Mouse (Mus musculus): ENCODE measurements around the gene Pde6g. TPM values are rescaled to one million over a fixed set of nuclear protein-coding genes. Genes with fewer than 3 reads are reported as not detected.
"Not testable (repeated sequence)": the region's sequence is repeated elsewhere in the genome, so short reads cannot be mapped to it uniquely, and the experiment has no call there.

Pde6g gene
- polyA plus RNA-seq, 1 experiment from 2014 or later = 0.20 TPM

DNA sequence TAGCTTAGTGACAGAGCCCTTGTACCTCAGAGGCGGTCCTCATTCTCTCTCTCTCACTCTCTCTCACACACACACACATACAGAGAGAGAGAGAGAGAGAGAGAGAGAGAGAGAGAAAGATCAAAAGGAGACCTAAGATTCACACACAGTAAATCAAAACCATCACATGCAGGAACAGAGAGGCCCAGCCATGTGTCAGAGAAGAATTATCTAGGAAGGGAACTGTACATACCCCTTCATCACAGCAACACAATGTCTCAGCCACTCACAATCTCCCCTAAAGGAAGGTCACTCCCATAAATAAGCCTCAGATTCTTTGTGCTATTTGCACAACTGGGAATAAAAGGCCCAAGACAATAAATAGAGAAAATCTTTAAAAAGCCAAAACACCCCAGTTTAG lies 34.7 kb downstream of the Pde6g start:
- H3K4me1 ChIP-seq (ENCODE audit: control insufficient read depth, insufficient read depth, low read length) = peaks cover 17% of the 10 kb centered on the region; the same call in 1 of the 2 replicates
- no peak overlapping the region for H3K4me3 ChIP-seq (ENCODE audit: low read length)
- no peaks in the 10 kb centered on the region for H3K9me3 ChIP-seq (ENCODE audit: control insufficient read depth, low read length)
- H3K36me3 ChIP-seq (ENCODE audit: control insufficient read depth, insufficient read depth, low read length) = peaks cover 73% of the 10 kb centered on the region
- H3K9ac ChIP-seq (ENCODE audit: low read depth, low read length) = no peak overlapping the region
- no peak overlapping the region for H3K4me2 ChIP-seq (replicated peaks; ENCODE audit: low read depth, low read length)
- no peaks in the 10 kb centered on the region for H3K27me3 ChIP-seq (ENCODE audit: control insufficient read depth, insufficient read depth, low read length)
- ATAC-seq (ENCODE audit: low FRiP score, low TSS enrichment) = no peak
- 89% methylated on average over 1 of the region's 1 CpGs for WGBS
- H3K27ac ChIP-seq (ENCODE audit: low read depth, low read length) = no peak overlapping the region

DNA sequence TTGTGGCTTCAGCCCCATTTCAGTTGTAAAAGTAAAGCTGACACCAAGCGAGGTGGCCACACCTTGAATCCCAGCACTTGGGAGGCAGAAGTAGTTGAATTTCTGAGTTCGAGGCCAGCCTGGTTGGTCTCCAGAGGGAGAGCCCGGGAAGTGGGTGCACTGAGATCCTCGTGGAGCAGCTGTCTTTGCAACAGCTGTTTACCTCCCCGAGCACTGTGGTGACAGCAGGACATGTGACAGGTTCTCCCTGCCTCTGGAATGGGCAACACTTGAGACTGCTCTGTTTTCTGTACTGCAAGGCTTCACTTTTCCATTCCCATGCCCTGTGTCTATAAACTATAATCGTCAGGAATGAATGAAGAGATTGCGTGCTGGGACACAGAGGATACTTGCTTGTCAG lies 35.4 kb downstream of the Pde6g start:
- Histone ChIP-seq H3K9ac (ENCODE audit: low read depth, low read length) (no peak overlapping the region), H3K36me3 (ENCODE audit: control insufficient read depth, insufficient read depth, low read length) (peaks cover 81% of the 10 kb centered on the region)
- WGBS = 86% methylated on average over 7 of the region's 7 CpGs

DNA sequence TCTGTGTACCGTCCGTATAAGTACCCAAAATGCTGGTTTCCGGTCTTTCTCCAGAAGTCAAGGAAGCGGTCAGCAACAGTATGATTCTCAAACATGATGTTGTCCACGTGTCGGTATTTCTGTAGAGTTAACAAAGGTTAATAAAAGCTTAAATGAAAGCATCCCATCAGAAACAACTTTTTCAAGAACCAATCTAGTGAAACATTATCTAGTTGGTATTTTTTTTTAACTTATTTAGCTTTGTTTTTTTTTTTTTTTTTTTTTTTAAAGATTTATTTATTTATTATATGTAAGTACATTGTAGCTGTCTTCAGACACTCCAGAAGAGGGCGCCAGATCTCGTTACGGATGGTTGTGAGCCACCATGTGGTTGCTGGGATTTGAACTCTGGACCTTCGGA lies 39.7 kb downstream of the Pde6g start:
- not testable (repeated sequence) for H3K4me1 ChIP-seq (ENCODE audit: control insufficient read depth, insufficient read depth, low read length); H3K27ac ChIP-seq (ENCODE audit: low read depth, low read length); ATAC-seq (ENCODE audit: low FRiP score, low TSS enrichment); H3K4me2 ChIP-seq (replicated peaks; ENCODE audit: low read depth, low read length); H3K4me3 ChIP-seq (ENCODE audit: low read length); H3K9ac ChIP-seq (ENCODE audit: low read depth, low read length); H3K9me3 ChIP-seq (ENCODE audit: control insufficient read depth, low read length); H3K27me3 ChIP-seq (ENCODE audit: control insufficient read depth, insufficient read depth, low read length)
- peaks cover 90% of the 10 kb centered on the region for H3K36me3 ChIP-seq (ENCODE audit: control insufficient read depth, insufficient read depth, low read length)
- WGBS = 97% methylated on average over 7 of the region's 10 CpGs

More for the DNA sequence above, 35.4 kb downstream of the Pde6g start:
- Histone ChIP-seq H3K4me3 (ENCODE audit: low read length) (no peak overlapping the region), H3K4me1 (ENCODE audit: control insufficient read depth, insufficient read depth, low read length) (peaks cover 16% of the 10 kb centered on the region; the same call in 1 of the 2 replicates), H3K4me2 (replicated peaks; ENCODE audit: low read depth, low read length) (no peak overlapping the region), H3K9me3 (ENCODE audit: control insufficient read depth, low read length) (no peaks in the 10 kb centered on the region), H3K27me3 (ENCODE audit: control insufficient read depth, insufficient read depth, low read length) (no peaks in the 10 kb centered on the region), H3K27ac (ENCODE audit: low read depth, low read length) (no peak overlapping the region)
- no peak for ATAC-seq (ENCODE audit: low FRiP score, low TSS enrichment)

DNA sequence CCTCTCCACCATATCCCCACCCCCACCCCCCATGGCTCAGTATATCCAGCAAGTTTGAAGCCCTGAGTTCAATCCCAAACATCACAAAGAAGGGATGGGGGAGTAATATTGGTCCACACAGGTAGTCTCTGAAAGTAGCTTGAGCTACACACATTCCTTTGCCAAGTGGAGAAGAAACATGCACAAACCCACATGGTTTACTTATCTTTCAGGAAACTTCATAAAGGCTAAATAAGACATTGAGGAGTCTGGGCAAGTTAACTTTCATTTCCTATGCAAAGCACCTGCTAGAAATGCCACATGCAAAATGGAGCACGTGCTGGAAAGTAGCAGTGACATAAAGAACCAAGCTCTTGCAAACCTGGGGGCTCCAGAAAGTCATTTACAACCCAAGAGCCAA lies 46.9 kb downstream of the Pde6g start:
- Histone ChIP-seq H3K4me1 (ENCODE audit: control insufficient read depth, insufficient read depth, low read length) (no peaks in the 10 kb centered on the region), H3K27ac (ENCODE audit: low read depth, low read length) (no peak overlapping the region), H3K9ac (ENCODE audit: low read depth, low read length) (no peak overlapping the region), H3K9me3 (ENCODE audit: control insufficient read depth, low read length) (no peaks in the 10 kb centered on the region), H3K4me2 (replicated peaks; ENCODE audit: low read depth, low read length) (no peak overlapping the region), H3K4me3 (ENCODE audit: low read length) (no peak overlapping the region), H3K27me3 (ENCODE audit: control insufficient read depth, insufficient read depth, low read length) (no peaks in the 10 kb centered on the region), H3K36me3 (ENCODE audit: control insufficient read depth, insufficient read depth, low read length) (peaks cover 94% of the 10 kb centered on the region)
- WGBS = 86% methylated on average over 1 of the region's 1 CpGs
- no peak for ATAC-seq (ENCODE audit: low FRiP score, low TSS enrichment)

DNA sequence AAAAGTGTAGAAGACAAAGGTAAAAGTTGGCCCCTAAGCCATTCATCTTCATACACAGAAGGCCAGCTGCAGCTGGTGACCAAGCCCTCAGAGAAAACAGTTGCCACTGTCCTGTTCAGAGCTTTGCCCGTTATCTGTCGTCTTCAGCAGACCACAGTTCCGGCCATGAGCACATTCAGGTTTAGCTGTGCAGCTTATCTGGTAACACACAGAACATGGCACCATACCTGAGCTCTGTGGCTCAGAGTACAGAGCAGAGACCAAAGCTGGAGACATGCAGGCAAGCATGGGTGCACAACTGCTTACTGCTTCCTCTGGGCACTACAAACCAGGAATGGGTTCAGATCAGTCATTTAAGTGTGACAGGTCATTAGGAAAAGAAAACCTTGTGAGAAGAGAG lies 47.4 kb downstream of the Pde6g start:
- Histone ChIP-seq H3K36me3 (ENCODE audit: control insufficient read depth, insufficient read depth, low read length) (peaks cover 94% of the 10 kb centered on the region), H3K4me1 (ENCODE audit: control insufficient read depth, insufficient read depth, low read length) (no peaks in the 10 kb centered on the region), H3K27me3 (ENCODE audit: control insufficient read depth, insufficient read depth, low read length) (no peaks in the 10 kb centered on the region), H3K9ac (ENCODE audit: low read depth, low read length) (no peak overlapping the region), H3K4me3 (ENCODE audit: low read length) (no peak overlapping the region), H3K4me2 (replicated peaks; ENCODE audit: low read depth, low read length) (no peak overlapping the region), H3K9me3 (ENCODE audit: control insufficient read depth, low read length) (no peaks in the 10 kb centered on the region), H3K27ac (ENCODE audit: low read depth, low read length) (no peak overlapping the region)
- no peak for ATAC-seq (ENCODE audit: low FRiP score, low TSS enrichment)
- 93% methylated on average over 3 of the region's 3 CpGs for WGBS

DNA sequence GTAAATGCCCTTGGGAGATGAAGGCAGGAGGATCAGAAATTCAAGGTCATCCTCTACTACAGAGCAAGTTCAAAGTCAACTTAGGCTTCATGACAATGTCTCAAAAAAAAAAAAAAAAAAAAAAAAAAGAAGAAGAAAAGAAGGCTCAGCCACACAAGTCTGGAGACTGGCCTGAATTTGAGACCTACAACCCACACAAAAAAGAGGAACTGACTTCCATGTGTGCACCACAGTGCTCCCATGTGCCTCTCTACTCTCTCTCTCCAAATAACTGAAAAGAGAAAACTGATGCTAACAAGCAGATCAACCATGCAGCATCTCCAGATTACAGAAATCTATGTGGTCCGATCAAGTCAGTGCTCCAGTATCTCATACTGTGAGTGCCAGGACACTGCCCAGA lies 48.5 kb downstream of the Pde6g start:
- Histone ChIP-seq H3K36me3 (ENCODE audit: control insufficient read depth, insufficient read depth, low read length) (peaks cover 94% of the 10 kb centered on the region), H3K27ac (ENCODE audit: low read depth, low read length) (no peak overlapping the region), H3K9me3 (ENCODE audit: control insufficient read depth, low read length) (no peaks in the 10 kb centered on the region), H3K27me3 (ENCODE audit: control insufficient read depth, insufficient read depth, low read length) (no peaks in the 10 kb centered on the region), H3K4me1 (ENCODE audit: control insufficient read depth, insufficient read depth, low read length) (no peaks in the 10 kb centered on the region), H3K4me2 (replicated peaks; ENCODE audit: low read depth, low read length) (no peak overlapping the region), H3K9ac (ENCODE audit: low read depth, low read length) (no peak overlapping the region), H3K4me3 (ENCODE audit: low read length) (no peak overlapping the region)
- 96% methylated on average over 1 of the region's 1 CpGs for WGBS
- no peak for ATAC-seq (ENCODE audit: low FRiP score, low TSS enrichment)

DNA sequence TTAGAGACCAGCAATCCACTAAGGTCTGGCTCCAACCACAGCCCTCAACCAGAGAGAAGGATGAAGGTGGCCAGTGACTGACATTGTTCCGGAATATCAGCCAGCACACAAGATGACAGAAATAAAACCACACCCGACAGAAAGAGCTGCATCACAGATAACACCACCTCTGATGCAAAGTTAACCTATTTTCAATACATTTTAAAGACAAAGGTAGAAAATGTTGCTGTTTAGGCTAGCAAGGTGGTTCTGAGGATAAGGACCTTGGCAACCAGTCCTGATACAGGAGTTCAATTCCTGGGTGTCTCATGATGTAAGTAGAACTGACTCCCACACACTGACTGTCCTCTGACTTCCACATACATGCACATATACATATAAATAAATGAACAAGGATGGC lies 54.0 kb downstream of the Pde6g start:
- ATAC-seq (ENCODE audit: low FRiP score, low TSS enrichment) = no peak
- Histone ChIP-seq H3K4me3 (ENCODE audit: low read length) (no peak overlapping the region), H3K27ac (ENCODE audit: low read depth, low read length) (no peak overlapping the region), H3K4me1 (ENCODE audit: control insufficient read depth, insufficient read depth, low read length) (no peaks in the 10 kb centered on the region), H3K9me3 (ENCODE audit: control insufficient read depth, low read length) (no peaks in the 10 kb centered on the region), H3K4me2 (replicated peaks; ENCODE audit: low read depth, low read length) (no peak overlapping the region), H3K27me3 (ENCODE audit: control insufficient read depth, insufficient read depth, low read length) (no peaks in the 10 kb centered on the region), H3K36me3 (ENCODE audit: control insufficient read depth, insufficient read depth, low read length) (peaks cover 87% of the 10 kb centered on the region), H3K9ac (ENCODE audit: low read depth, low read length) (no peak overlapping the region)
- WGBS = 96% methylated on average over 2 of the region's 2 CpGs

Other genes with a start within 250 kb of the Pde6g start
- gene Bahcc1, start 220.6 kb downstream of the Pde6g start, polyA plus RNA-seq (2014; fragmentation: Nextera tagmentation; extraction: Ambion mirVana) = 20.3 and 27.2 TPM in 2 replicates
- 2,303 and 2,603 TPM in 2 replicates for gene Actg1, start 105.0 kb downstream of the Pde6g start, polyA plus RNA-seq (2014; fragmentation: Nextera tagmentation; extraction: Ambion mirVana)
- gene Fscn2, start 92.0 kb downstream of the Pde6g start, polyA plus RNA-seq (2014; fragmentation: Nextera tagmentation; extraction: Ambion mirVana) = 0.62 and 1.6 TPM in 2 replicates
- 32.1 and 40.3 TPM in 2 replicates for gene Faap100, start 74.7 kb downstream of the Pde6g start, polyA plus RNA-seq (2014; fragmentation: Nextera tagmentation; extraction: Ambion mirVana)
- 25.0 and 45.4 TPM in 2 replicates for gene Nploc4, start 15.8 kb downstream of the Pde6g start, polyA plus RNA-seq (2014; fragmentation: Nextera tagmentation; extraction: Ambion mirVana)
- not detected in 2 replicates for gene Tspan10, start 10.9 kb downstream of the Pde6g start, polyA plus RNA-seq (2014; fragmentation: Nextera tagmentation; extraction: Ambion mirVana)
- gene Oxld1, start 4.6 kb upstream of the Pde6g start, polyA plus RNA-seq (2014; fragmentation: Nextera tagmentation; extraction: Ambion mirVana) = 14.8 and 18.2 TPM in 2 replicates
- 27.4 and 32.8 TPM in 2 replicates for gene Ccdc137, start 4.6 kb upstream of the Pde6g start, polyA plus RNA-seq (2014; fragmentation: Nextera tagmentation; extraction: Ambion mirVana)
- gene Arl16, start 14.1 kb upstream of the Pde6g start, polyA plus RNA-seq (2014; fragmentation: Nextera tagmentation; extraction: Ambion mirVana) = 46.4 and 51.5 TPM in 2 replicates
- 176 and 218 TPM in 2 replicates for gene Mrpl12, start 31.1 kb upstream of the Pde6g start, polyA plus RNA-seq (2014; fragmentation: Nextera tagmentation; extraction: Ambion mirVana)
- gene Slc25a10, start 38.3 kb upstream of the Pde6g start, polyA plus RNA-seq (2014; fragmentation: Nextera tagmentation; extraction: Ambion mirVana) = 65.3 and 79.1 TPM in 2 replicates
- 2.0 and 2.4 TPM in 2 replicates for gene Gcgr, start 77.2 kb upstream of the Pde6g start, polyA plus RNA-seq (2014; fragmentation: Nextera tagmentation; extraction: Ambion mirVana)
- gene Mcrip1, start 96.2 kb upstream of the Pde6g start, polyA plus RNA-seq (2014; fragmentation: Nextera tagmentation; extraction: Ambion mirVana) = 236 and 265 TPM in 2 replicates
- gene Ppp1r27, start 97.6 kb upstream of the Pde6g start, polyA plus RNA-seq (2014; fragmentation: Nextera tagmentation; extraction: Ambion mirVana) = 0.58 and 0.89 TPM in 2 replicates
- 558 and 716 TPM in 2 replicates for gene P4hb, start 119.8 kb upstream of the Pde6g start, polyA plus RNA-seq (2014; fragmentation: Nextera tagmentation; extraction: Ambion mirVana)
- gene Arhgdia, start 128.1 kb upstream of the Pde6g start, polyA plus RNA-seq (2014; fragmentation: Nextera tagmentation; extraction: Ambion mirVana) = 454 and 612 TPM in 2 replicates
- gene Alyref, start 144.9 kb upstream of the Pde6g start, polyA plus RNA-seq (2014; fragmentation: Nextera tagmentation; extraction: Ambion mirVana) = 594 and 799 TPM in 2 replicates
- gene Anapc11, start 144.9 kb upstream of the Pde6g start, polyA plus RNA-seq (2014; fragmentation: Nextera tagmentation; extraction: Ambion mirVana) = 212 and 242 TPM in 2 replicates
- gene Npb, start 155.0 kb upstream of the Pde6g start, polyA plus RNA-seq (2014; fragmentation: Nextera tagmentation; extraction: Ambion mirVana) = 14.8 and 19.5 TPM in 2 replicates
- gene Pcyt2, start 164.4 kb upstream of the Pde6g start, polyA plus RNA-seq (2014; fragmentation: Nextera tagmentation; extraction: Ambion mirVana) = 82.7 and 83.5 TPM in 2 replicates
- 23.8 and 28.6 TPM in 2 replicates for gene Sirt7, start 171.7 kb upstream of the Pde6g start, polyA plus RNA-seq (2014; fragmentation: Nextera tagmentation; extraction: Ambion mirVana)
- gene Mafg, start 180.1 kb upstream of the Pde6g start, polyA plus RNA-seq (2014; fragmentation: Nextera tagmentation; extraction: Ambion mirVana) = 26.9 and 27.9 TPM in 2 replicates
- 19.9 and 21.8 TPM in 2 replicates for gene Pycr1, start 190.3 kb upstream of the Pde6g start, polyA plus RNA-seq (2014; fragmentation: Nextera tagmentation; extraction: Ambion mirVana)
- gene Myadml2, start 194.7 kb upstream of the Pde6g start, polyA plus RNA-seq (2014; fragmentation: Nextera tagmentation; extraction: Ambion mirVana) = not detected in 2 replicates
- 6.9 and 9.9 TPM in 2 replicates for gene Notum, start 207.7 kb upstream of the Pde6g start, polyA plus RNA-seq (2014; fragmentation: Nextera tagmentation; extraction: Ambion mirVana)
- gene Aspscr1, start 219.5 kb upstream of the Pde6g start, polyA plus RNA-seq (2014; fragmentation: Nextera tagmentation; extraction: Ambion mirVana) = 107 and 124 TPM in 2 replicates